ENCODE assay signal across 24 mouse cellular contexts in genomic region chr16:92472898-92473297, GRCm38 (mm10). TPM values are rescaled to one million over a fixed set of nuclear protein-coding genes. Genes with fewer than 3 reads are reported as not detected.
DNase-seq lines count a peak whose midpoint lies in the region; ATAC-seq and TF ChIP-seq lines count a peak whose summit lies in the region.
"Had no signal": no experiment of that assay in that cellular context is flagged by ENCODE, and none has a peak within 500 bp of the region (broad histone marks: within the 10 kb centered on the region; RNA-seq: fewer than 3 reads in every experiment).

No protein-coding gene starts in this region.

- no peak overlapping the region for H3K9ac ChIP-seq in lung, embryonic 15.5 days
- H3K9ac ChIP-seq in lung, postnatal 0 days (replicated peaks; ENCODE audit: low read depth) = no peak overlapping the region
- H3K9ac ChIP-seq in forebrain, embryonic 15.5 days (replicated peaks) = no peak overlapping the region
- H3K9ac ChIP-seq in midbrain, embryonic 11.5 days (ENCODE audit: low read length) = no peak overlapping the region
- H3K9ac ChIP-seq: forebrain, embryonic 13.5 days; forebrain, postnatal 0 days; heart, embryonic 13.5 days; hindbrain, embryonic 14.5 days had no signal

- peak; percentile 78 for ATAC-seq in lung, embryonic 15.5 days (ENCODE audit: borderline replicate concordance, extremely low read depth, low FRiP score, low TSS enrichment)
- ATAC-seq in lung, postnatal 0 days = peak; percentile 52
- ATAC-seq in forebrain, embryonic 15.5 days (replicated peaks) = no peak
- ATAC-seq in midbrain, embryonic 11.5 days (ENCODE audit: low FRiP score) = no peak
- ATAC-seq: activated CD4-positive, CD25-positive, alpha-beta regulatory T cell, adult 4 months; CD4-positive, CD25-positive, alpha-beta regulatory T cell, adult 4 months; forebrain, embryonic 13.5 days; forebrain, postnatal 0 days; hindbrain, postnatal 0 days had no signal

- DNase-seq in lung, postnatal 25 days (ENCODE audit: low spot score) = no peak
- peak; percentile 59 for DNase-seq in lung, postnatal 0 days (ENCODE audit: low spot score)
- peak; percentile 39 for DNase-seq in lung, postnatal 14 days
- DNase-seq in midbrain, embryonic 11.5 days (ENCODE audit: low spot score, missing footprints) = no peak
- DNase-seq: adrenal gland, adult 8-10 months; adrenal gland, postnatal 25 days; cerebellum, adult 18-20 months; cerebellum, adult 9-10 months; cerebellum, postnatal 14 days; forebrain, postnatal 0 days; gastrocnemius, adult 2 months; gastrocnemius, postnatal 14 days; heart, adult 11 months; heart, postnatal 14 days; heart, postnatal 4 days had no signal

- H3K4me2 ChIP-seq in lung, embryonic 15.5 days = no peak overlapping the region
- H3K4me2 ChIP-seq in lung, postnatal 0 days (replicated peaks; ENCODE audit: low read depth, low read length) = no peak overlapping the region
- no peak overlapping the region for H3K4me2 ChIP-seq in forebrain, embryonic 15.5 days (replicated peaks)
- H3K4me2 ChIP-seq in midbrain, embryonic 11.5 days = no peak overlapping the region
- H3K4me2 ChIP-seq: forebrain, embryonic 13.5 days; heart, embryonic 13.5 days; hindbrain, embryonic 14.5 days had no signal

- H3K36me3 ChIP-seq in lung, embryonic 15.5 days = no peaks in the 10 kb centered on the region
- H3K36me3 ChIP-seq in lung, postnatal 0 days (ENCODE audit: insufficient read depth, low read length) = no peaks in the 10 kb centered on the region
- no peaks in the 10 kb centered on the region for H3K36me3 ChIP-seq in forebrain, embryonic 15.5 days
- H3K36me3 ChIP-seq in midbrain, embryonic 11.5 days (ENCODE audit: control insufficient read depth, insufficient read depth, low read length) = no peaks in the 10 kb centered on the region
- H3K36me3 ChIP-seq: forebrain, embryonic 10.5 days; heart, embryonic 13.5 days had no signal

- TF ChIP-seq EP300 in lung, postnatal 0 days (IDR thresholded peaks at IDR 0.05) = no peak

- WGBS in lung, embryonic 15.5 days = 32% methylated on average over 3 of the region's 3 CpGs
- WGBS in lung, postnatal 0 days = 35% methylated on average over 3 of the region's 3 CpGs
- 88% methylated on average over 3 of the region's 3 CpGs for WGBS in forebrain, embryonic 15.5 days
- 81% methylated on average over 3 of the region's 3 CpGs for WGBS in midbrain, embryonic 11.5 days

- no peak for TF ChIP-seq CTCF in lung, postnatal 0 days (IDR thresholded peaks at IDR 0.05)

- no peaks in the 10 kb centered on the region for H3K9me3 ChIP-seq in lung, embryonic 15.5 days
- no peaks in the 10 kb centered on the region for H3K9me3 ChIP-seq in lung, postnatal 0 days (ENCODE audit: low read length)
- H3K9me3 ChIP-seq in forebrain, embryonic 15.5 days = no peaks in the 10 kb centered on the region
- no peaks in the 10 kb centered on the region for H3K9me3 ChIP-seq in midbrain, embryonic 11.5 days (ENCODE audit: control insufficient read depth, low read length)
- H3K9me3 ChIP-seq: forebrain, embryonic 10.5 days; forebrain, embryonic 13.5 days; heart, embryonic 13.5 days had no signal

- H3K4me1 ChIP-seq in lung, embryonic 15.5 days = peaks cover 17% of the 10 kb centered on the region
- H3K4me1 ChIP-seq in lung, postnatal 0 days (ENCODE audit: insufficient read depth, low read depth, low read length) = no peaks in the 10 kb centered on the region
- no peaks in the 10 kb centered on the region for H3K4me1 ChIP-seq in forebrain, embryonic 15.5 days
- H3K4me1 ChIP-seq in midbrain, embryonic 11.5 days (ENCODE audit: control insufficient read depth, insufficient read depth, low read length) = no peaks in the 10 kb centered on the region
- H3K4me1 ChIP-seq: forebrain, embryonic 13.5 days had no signal

- no peak overlapping the region for H3K27ac ChIP-seq in lung, embryonic 15.5 days
- no peak overlapping the region for H3K27ac ChIP-seq in lung, postnatal 0 days (ENCODE audit: low read length)
- H3K27ac ChIP-seq in forebrain, embryonic 15.5 days (replicated peaks) = no peak overlapping the region
- no peak overlapping the region for H3K27ac ChIP-seq in midbrain, embryonic 11.5 days (ENCODE audit: low read depth, low read length)
- H3K27ac ChIP-seq: forebrain, embryonic 10.5 days; forebrain, embryonic 13.5 days; gastrocnemius, adult 2 months; heart, embryonic 13.5 days; hindbrain, embryonic 14.5 days; hindbrain, postnatal 0 days had no signal

- H3K27me3 ChIP-seq in lung, embryonic 15.5 days = no peaks in the 10 kb centered on the region
- H3K27me3 ChIP-seq in lung, postnatal 0 days (replicated peaks; ENCODE audit: insufficient read depth, low read length) = no peaks in the 10 kb centered on the region
- H3K27me3 ChIP-seq in forebrain, embryonic 15.5 days = peaks cover 4% of the 10 kb centered on the region; the same call in 1 of the 2 replicates
- no peaks in the 10 kb centered on the region for H3K27me3 ChIP-seq in midbrain, embryonic 11.5 days (ENCODE audit: control insufficient read depth, insufficient read depth, low read length)
- H3K27me3 ChIP-seq: forebrain, embryonic 13.5 days had no signal

- H3K4me3 ChIP-seq in lung, embryonic 15.5 days = no peak overlapping the region
- H3K4me3 ChIP-seq in lung, postnatal 0 days (ENCODE audit: low read depth, low read length) = no peak overlapping the region
- no peak overlapping the region for H3K4me3 ChIP-seq in forebrain, embryonic 15.5 days
- no peak overlapping the region for H3K4me3 ChIP-seq in midbrain, embryonic 11.5 days (ENCODE audit: low read depth, low read length)
- H3K4me3 ChIP-seq: forebrain, embryonic 10.5 days; forebrain, embryonic 13.5 days; gastrocnemius, adult 2 months; heart, embryonic 13.5 days had no signal

RNA-seq across cellular contexts. Expression of gene Rcan1, which starts 2.2 kb away (rescaled TPM):
- polyA plus RNA-seq in lung, embryonic 15.5 days (2015; fragmentation: Nextera tagmentation; extraction: Ambion mirVana) = 47.9 and 51.4 TPM in 2 replicates
- polyA plus RNA-seq in lung, postnatal 0 days (2015; fragmentation: Nextera tagmentation; extraction: Ambion mirVana) = 54.7 and 56.1 TPM in 2 replicates
- 49.8 and 52.8 TPM in 2 replicates for polyA plus RNA-seq in forebrain, embryonic 15.5 days (2015; fragmentation: Nextera tagmentation; extraction: Ambion mirVana)
- polyA plus RNA-seq in midbrain, embryonic 11.5 days (2014; fragmentation: Nextera tagmentation; extraction: Ambion mirVana) = 38.6 and 40.7 TPM in 2 replicates

RNA-seq across cellular contexts. Expression of gene Clic6, which starts 12.6 kb away (rescaled TPM):
- polyA plus RNA-seq in lung, embryonic 15.5 days (2015; fragmentation: Nextera tagmentation; extraction: Ambion mirVana) = 22.1 and 22.2 TPM in 2 replicates
- polyA plus RNA-seq in lung, postnatal 0 days (2015; fragmentation: Nextera tagmentation; extraction: Ambion mirVana) = 14.5 and 16.4 TPM in 2 replicates
- 4.0 and 9.0 TPM in 2 replicates for polyA plus RNA-seq in forebrain, embryonic 15.5 days (2015; fragmentation: Nextera tagmentation; extraction: Ambion mirVana)
- 0.47 and 0.72 TPM in 2 replicates for polyA plus RNA-seq in midbrain, embryonic 11.5 days (2014; fragmentation: Nextera tagmentation; extraction: Ambion mirVana)
- polyA plus RNA-seq: activated CD4-positive, CD25-positive, alpha-beta regulatory T cell, adult 4 months; CD4-positive, CD25-positive, alpha-beta regulatory T cell, adult 4 months had no signal

Comparison
In these comparisons a context has a peak if more than half of its experiments do, and no peak if none do; other contexts are left out.
1. DNase-seq: peak in lung, postnatal 0 days (single experiment) and lung, postnatal 14 days (single experiment); none in lung, postnatal 25 days (single experiment) and midbrain, embryonic 11.5 days (single experiment).
2. ATAC-seq: peak in lung, embryonic 15.5 days (single experiment) and lung, postnatal 0 days (single experiment); none in forebrain, embryonic 15.5 days (single experiment) and midbrain, embryonic 11.5 days (single experiment).